Mouse (Mus musculus): ENCODE measurements around the gene Suco.

Suco gene

DNA sequence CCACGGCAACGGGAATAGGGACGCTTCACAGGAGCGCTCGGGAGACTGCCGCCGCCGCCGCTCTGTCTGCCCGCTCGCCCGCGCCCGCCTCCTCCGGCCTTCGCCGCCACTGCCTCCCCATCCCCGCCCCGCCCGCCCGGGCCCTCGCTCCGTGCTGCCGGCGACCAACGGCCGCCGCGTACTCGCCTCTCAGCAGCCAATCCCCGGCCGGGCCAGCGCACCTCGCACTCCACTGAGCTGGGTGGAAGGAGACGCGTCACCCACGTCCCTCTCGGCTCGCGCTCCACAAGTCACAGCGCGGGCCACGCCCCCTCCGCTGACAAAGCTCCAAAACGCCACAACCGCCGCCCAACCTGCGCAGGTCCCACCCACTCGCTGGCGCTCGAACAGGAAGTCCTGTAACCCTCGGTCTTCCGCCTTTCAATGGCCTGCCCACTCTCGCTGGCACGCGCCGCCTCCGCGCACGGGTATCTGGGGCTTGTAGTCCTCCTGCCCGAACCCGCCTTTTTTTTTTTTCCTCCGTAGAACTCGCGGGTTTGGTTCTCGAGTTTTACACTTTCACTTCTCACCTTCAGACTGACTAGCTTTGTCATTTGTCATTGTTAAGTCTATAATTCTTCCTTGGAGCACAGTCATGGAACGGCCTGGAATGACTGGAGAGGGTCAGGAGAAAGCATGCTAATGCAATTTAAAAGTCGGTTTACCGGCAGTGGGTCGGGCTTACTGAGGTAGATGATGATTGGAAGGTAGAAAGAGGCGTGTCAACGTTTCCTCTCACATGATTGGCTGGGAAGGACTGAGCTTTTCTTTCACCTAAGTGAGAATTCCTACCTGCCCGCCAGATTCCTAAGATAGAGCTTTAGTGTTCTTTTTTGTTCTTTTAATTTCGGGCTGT, at the start of gene Suco:
Gene Suco, minus strand, starts transcription at position 130 of the 895 bp plus-strand sequence.
- peak; percentile 99 for DNase-seq (ENCODE audit: low spot score)

DNA sequence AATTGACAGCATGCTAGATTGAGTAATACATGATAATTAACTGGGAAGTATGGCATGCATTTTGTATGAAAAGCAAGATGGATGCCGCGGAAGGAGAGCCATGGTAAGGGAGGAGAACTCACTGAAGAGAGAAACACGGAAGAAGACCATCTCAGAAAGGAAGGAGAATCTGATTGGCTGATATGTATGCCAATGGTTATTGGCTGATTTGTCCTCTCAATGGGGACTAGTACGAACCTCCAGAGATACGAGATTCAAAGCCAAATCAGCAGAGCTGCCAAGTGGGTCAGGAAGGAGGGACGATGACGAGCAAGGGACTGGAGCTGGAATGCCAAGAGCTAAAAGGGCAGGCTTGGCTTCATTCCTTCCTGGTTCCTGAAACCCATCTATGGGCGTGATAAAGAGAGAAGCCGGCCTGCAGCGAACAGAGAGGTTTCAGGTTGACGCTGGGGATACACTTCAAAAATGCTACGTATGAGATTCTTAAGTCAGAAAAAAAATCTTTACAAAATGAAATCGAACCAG, 48.9 kb upstream of the Suco start:
- DNase-seq (ENCODE audit: low spot score): no peak

DNA sequence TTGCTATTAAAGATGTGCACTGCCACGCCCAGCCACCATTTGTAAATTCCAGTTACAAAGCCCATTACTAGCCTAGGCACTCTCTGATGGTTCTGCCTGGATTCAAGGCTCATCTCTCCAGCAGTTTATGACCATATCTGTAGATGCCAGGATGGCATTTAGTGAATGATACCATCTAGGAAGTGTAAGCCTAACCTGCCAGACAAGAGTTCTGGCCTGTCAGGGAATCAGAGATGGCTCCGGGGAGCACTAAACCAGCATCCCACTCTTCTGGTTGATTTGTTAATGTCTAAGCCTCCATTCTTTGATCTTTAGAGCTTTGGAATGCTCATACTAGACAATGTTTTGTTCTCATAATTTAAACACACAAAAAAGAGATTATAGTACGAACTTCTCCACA, 47.8 kb upstream of the Suco start:
- DNase-seq (ENCODE audit: low spot score): no peak

DNA sequence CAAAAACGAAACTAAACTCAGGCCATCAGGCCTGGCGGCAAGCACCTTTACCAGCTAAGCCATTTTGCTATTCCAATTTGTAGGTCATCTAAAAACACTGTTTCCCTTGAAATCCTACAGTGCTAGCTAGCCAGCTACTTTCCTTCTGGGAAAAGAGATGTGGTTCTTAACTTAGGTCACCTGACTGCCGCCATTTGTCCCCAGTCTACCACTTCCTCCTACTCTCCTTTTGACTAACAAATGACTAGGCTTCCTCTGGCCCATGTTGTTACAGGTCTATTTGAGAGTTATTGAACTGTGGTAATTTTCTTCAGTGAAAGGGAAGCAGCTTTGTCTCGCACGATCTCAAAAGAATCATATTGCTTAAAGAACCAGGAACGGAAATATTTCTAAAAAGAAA, 45.4 kb upstream of the Suco start:
- DNase-seq (ENCODE audit: low spot score): no peak

DNA sequence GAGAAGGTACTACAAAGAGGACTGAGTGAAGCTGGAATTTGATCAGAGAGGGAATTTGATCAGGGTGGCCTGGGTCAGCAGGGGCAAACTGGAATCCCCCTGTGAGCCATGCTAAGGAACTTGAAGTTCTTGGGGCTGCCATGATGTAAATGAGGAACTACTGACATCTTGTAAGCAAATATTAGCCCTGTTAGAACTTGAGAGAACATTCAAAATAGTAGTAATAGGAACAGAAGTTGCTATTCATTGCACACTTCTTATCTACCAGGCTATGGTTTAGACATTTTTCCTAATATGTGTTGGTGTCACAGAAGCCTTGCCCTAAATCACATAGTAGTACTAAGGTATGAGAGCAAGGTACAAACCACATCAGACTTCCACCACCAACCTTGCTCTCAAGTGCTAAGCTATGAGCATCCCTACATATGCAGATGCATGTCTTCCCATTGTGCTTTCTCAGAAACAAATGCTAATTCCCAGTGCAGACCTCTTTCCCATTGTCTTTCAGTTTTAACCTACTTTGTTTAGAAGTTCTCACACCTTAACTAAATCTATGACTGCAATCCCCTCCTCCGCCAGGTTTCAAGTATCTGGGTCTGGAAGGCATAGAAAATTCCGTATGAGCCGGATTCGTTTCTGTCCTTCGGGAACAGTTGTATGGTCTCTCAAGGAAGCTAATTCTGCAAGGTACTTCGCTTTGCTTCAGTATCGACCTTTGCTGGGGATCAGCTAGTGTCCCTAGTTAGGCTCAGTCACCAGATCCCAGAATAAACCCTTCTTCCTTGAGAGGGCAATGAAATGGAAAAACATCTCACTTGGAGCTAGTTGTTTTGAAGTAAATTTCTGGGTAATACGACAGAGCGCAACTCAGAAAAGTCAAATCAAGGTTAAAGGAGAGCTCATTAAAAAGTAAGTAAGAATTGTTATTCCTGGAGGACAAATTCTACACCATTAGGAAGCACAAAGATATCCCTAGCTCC, 44.3 kb upstream of the Suco start:
- no peak for DNase-seq (ENCODE audit: low spot score)

DNA sequence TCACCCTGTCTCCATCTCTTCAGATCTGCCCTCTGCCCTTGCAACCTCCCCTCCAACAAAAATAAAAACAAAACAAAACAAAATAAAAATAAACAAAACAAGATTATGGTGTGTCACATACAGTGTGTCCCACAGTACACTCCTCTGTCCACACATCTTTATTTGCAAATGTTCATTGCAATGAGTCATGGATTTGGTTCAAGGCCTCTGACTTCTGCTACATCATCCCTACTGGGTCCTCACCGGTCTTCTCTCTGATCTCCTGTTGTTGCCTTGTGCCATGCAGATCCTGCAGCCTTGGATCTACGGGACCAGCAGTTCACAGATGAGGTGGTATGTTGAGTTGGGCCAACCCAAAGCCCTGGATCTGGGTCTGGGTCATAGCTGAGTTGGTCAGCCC, 43.1 kb upstream of the Suco start:
- DNase-seq (ENCODE audit: low spot score): no peak

DNA sequence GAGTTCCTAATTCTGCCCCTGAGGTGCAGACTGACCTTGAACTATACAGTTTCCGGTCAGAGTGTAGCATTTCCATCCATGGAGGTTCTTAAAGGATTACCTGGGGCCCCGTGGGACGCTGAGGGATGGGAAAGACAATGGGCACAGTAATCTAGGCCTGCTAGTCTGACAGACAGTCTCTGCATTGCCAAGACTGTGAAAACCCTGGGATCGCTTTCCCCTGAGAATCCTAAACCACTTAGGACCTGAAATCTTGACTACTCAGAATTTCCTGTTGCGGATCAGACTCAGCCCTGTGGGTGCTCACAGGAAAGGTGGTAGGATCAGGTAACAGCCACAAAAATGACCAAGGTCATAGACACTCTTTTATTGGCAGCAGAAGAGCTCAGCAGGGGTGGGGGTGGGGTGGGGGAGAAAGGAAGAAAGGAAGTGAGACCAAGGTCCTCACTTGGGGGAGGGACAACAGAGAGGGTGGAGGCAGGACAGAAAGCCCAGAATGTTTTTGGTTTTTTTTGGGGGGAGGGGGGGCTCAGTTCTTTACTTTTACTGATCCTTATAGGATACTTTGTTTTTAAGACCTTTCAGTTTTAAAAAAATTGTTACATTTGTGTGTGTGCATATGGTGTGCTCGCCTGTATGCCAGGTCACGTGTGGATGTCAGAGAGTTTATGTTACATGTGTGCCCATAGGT, 42.3 kb upstream of the Suco start:
- DNase-seq (ENCODE audit: low spot score): no peak

DNA sequence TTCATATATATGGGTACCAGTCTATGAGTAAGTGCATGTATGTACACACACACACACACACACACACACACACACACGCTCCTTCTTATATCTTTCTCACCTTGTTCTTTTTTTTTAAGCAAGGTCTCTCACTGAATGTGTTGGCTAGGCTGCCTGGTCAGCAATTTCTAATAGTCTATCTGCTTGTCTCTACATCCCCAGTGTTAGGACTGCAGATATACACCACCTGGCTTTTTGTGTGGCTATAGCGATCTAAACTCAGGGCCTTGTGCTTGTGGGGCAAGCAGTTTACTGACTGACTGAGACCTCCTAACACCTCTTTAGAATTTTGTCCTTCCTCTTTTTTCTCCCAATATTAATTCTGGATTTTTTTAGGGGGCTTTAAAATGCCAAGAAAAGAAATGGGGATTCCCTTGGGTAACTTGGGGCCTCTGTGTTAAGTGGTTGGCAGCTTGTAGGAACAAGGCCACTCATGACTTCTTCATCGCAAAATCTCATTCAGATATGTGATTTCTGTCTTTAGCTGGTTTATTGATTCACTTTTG, 41.5 kb upstream of the Suco start:
- DNase-seq (ENCODE audit: low spot score): no peak

DNA sequence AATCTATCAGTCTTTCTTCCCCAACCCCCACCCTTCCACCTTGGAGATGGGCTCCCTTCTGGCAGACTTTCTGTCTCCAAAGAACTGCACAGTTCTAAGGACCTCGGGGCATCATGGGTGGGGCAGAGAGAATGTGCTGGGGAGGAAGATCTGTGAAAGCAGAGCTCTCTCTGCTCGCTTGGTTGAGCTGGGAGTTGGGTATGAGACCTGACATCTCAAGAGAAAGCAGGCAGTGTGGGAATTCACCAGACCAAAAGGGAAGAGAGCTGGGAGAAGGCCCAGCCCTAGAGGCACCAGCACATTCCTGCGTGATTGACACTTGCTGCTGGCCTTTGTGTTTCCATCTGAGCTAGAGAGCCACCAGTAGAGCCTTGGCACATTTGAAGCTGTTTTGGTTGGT, 39.6 kb upstream of the Suco start:
- DNase-seq (ENCODE audit: low spot score): no peak

DNA sequence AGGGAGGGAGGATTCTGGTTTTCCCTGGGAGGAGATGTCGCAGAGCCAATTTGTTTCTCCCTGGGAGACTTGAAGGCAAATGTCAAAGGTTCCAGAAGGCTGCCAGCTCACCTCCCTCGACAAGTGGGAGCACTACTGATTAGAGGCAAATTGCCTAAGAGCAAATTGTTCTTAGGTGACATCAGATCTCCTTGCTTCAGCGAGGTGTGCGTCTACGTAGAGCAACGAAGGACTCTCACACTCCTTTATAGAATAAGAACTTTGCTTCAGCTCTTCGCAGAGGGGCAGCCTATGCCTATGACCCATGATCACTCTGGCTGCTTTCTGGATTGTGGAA, 37.1 kb upstream of the Suco start:
- no peak for DNase-seq (ENCODE audit: low spot score)

DNA sequence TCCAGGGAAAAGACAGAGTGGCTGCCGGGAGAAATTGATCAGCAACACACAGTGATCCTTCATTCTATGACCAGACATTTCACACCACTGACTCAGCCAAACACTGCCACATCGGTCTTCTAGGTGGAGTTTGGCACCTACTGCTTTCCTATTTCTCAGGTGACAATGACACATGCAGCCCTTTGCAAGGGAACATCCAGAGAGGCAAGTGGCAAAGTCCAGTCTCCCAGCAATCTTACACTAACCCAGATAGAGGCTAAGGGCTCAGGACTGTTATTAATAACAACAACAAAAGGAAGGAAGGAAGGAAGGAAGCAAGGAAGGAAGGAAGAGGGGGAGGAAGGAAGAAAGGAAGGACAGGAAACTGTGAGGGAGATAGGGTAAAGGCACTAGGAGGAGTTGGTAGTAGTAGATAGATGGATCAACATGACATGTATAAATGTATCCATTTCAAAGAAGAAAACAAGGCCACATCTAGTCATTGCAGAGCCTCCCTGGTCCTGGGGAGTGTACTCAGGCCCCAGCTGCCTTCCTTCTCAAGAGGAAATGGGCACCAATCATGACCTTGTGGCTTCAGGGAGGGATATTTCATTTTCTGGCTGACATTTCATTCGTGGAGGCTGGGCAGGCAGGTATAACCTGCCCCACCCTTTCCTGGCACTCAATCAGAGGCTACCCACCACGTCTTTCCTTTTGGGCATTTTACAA, 36.6 kb upstream of the Suco start:
- no peak for DNase-seq (ENCODE audit: low spot score)

DNA sequence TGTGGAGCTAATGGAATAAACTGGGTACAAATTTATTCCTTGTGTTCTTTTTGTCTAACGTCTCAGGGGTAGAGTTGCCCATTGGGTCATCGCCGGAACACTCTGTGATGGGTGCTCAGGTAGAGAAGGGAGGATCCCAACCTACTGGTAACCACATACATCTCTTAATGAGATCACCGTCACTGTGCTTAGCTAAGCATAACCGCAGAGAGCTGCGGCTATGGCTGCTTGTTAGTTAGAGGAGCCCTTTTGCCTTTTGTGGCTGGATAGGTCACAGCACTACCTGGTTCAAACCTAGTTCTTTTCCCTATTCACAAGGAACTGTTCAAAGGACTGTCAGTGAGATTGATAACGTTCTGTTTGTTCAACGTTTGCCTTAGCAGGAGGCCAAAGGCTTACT, 32.6 kb upstream of the Suco start:
- DNase-seq (ENCODE audit: low spot score): no peak

DNA sequence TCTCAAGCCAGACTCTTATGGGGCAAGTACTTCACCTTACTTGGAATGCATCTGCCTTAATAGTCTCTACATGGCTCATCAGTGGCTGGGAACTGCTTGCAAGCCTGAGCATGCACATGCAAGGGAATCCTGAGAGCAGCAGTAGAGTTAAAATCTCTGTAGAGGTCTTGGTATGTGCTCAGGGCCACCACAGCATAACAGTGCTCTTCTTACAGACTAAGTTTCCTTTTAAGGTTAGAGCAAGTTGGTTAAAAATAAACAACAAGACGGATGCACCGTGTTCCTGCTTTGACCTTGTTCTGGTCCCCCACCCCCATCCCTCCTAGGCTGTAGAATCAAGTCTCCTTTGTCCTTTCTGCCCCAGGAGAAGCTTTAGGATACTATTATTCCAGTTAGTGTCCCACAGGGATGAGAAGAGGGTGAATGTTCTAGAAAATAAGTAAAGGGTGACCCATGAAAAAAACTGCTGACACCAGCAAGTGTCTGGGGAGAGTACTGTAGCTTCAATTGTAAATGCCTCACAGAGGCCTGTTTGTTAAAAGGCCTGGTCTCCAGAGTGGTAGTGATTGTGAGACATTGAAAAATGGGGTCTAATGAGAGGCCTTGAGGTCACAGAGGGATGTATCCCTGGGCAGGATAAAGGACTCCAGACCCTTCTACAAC, 31.4 kb upstream of the Suco start:
- no peak for DNase-seq (ENCODE audit: low spot score)

DNA sequence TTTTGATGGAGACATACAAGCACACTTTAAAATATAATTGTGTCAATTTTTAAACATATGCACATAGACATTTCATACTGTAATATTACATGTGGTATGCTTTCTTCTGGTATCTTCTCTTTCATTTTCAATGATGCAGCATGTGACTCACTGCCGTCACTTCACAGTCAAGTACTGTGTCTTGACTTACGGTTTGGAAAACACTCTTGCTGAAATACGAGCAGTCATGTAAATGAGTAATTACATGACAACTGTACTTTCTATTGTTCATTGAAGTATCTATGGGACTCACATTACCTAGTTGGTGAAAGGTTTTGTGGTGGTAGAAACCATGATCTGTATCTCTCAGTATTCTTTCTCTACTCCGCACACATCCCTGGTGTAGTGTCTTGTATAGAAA, 30.6 kb upstream of the Suco start:
- DNase-seq (ENCODE audit: low spot score): no peak

DNA sequence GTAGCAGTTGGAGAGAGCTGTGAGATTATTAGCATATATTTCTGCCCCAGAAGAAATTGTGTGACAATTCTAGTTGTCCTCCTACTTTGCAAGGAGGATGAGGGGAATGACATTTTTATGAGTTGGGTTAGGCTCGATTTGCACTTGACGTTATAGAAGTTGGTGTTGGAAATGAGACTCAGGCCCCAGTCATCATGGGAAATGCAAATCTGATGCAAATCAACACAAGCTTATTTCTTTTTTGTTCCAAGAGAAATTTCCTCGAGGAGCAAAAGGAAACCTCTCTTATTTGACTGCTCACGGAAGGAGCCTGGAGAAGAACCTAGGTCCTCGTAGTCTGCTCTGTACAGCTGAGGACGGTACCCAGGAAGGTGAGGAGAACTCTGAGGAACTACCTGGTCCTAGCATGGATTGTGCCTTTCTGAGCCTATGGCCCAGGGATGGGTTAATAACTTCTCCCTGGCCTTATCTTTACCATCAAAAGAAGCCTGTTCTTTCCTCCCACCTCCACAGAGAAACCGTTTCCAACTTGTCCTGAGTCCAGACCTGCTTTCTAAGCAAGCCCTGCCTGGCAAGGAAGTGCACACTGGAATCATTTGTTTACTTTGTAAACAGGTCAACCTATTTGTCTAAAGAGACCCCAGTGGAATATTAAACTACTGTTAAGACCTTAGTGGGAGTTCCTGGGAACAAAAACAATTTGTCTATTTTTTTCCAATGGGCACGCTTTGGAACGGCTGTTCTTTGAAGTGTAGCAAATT, 26.4 kb upstream of the Suco start:
- no peak for DNase-seq (ENCODE audit: low spot score)

DNA sequence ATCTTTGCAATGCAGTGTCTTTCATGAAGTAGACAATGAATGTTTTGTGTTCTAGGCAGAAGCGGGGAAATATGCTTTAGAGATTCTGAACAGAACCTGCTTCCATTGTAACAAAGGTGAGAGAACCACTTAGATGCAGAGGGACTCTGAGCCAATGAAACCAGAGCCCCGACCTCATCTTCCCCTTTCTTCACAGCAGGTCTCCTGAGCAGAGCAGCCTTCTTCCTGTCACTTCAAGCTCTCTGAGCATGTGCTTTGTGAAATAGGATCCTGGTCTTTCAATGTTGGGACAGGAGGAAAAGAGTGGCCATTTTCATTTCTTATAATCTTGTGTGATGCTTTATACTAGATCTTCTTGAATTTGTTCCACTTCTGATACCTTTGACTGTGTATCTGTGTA, 23.6 kb upstream of the Suco start:
- no peak for DNase-seq (ENCODE audit: low spot score)

DNA sequence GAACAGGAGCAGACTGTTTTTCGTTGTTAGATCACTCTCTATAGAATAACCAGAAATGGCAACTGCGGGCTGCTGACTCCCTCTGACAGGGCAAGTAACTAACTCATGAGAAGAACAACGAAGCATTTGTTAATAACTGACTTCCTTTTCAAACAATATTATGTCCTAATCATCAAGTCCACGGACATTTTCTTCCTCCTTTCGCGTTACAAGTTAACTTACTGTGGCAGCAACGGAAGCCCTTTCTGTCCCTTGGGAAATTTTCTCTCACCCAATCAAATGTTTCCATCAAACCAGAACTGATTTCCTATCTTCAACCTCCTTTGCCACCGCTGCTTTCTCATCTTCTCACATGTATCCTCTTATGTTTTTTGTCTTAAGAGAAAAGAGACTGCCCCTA, 20.8 kb upstream of the Suco start:
- no peak for DNase-seq (ENCODE audit: low spot score)

DNA sequence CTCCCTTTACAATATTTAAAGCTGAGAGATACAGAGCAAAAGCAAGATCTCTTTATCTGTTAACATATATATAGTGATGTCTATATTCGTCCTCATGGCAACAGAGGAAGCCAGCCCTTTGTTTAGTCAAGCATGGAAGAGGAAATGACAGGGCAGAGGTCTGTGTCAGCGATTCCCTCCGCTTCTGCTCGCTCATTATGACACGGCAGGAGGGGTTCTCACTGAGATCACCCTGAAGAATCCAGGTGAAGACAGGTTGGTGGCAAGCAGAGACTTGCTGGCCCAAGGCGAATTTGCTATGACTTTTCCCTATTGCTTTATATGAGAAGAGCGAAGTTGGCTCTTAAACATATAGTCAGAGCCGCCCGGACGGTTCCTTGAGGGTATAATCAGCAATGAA, 19.6 kb upstream of the Suco start:
- DNase-seq (ENCODE audit: low spot score): no peak

DNA sequence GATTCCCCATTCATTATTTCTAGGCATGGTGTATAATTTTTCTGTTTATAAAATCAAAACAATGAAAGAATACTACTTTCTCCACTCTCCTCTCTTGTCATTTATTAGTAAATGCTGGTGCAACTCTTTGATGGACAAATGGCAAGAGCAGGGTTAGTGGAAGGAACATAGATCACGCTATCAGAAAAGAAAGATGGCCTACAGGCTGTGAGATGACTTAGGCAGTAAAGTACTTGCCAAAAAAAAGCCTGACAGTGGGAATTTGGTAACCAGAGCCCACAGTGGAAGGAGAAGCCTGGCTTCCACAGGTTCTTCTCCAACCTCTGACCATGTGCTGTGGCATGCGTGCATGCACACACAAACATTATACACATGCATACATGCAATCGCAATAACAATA, 18.5 kb upstream of the Suco start:
- no peak for DNase-seq (ENCODE audit: low spot score)

DNA sequence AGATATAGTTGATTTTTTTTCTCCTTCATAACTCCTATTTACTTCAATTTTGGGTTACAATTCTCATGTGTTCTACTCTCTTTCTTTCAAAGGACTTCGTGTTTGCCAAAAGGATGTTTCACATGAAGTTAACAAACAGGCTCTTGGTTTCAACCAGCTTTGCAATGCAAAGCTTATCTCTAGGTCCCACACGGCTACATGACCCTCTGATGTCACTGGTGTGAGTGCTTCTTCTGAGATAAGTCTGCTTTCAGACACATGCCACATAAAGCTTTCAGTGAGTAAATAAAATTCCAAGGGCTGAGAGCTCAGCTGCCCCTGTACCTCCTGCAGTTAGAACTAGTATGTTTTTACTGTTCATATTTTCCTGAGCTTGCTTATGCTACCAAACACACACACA, 18.1 kb upstream of the Suco start:
- peak; percentile 92 for DNase-seq (ENCODE audit: low spot score)
